Mouse (Mus musculus) layer of hippocampus, postnatal 36 days (tissue): ENCODE results near the gene Nkain4. TPM values are rescaled to one million over a fixed set of nuclear protein-coding genes. Genes with fewer than 3 reads are reported as not detected.
A peak's percentile ranks its signal among the peaks of the same experiment; 100 is the strongest.

Source experiments
- DNase-seq, 2 experiments: peaks; one replicate each; pipeline ENCODE4 v3.0.0; 2022
- total RNA-seq, 2 experiments: library from RNA; stranded (reverse); gene quantifications; 2 replicates each; pipeline ENCODE4 v1.2.3; 2021

The Nkain4 gene
- total RNA-seq: 10 to 100 TPM; 54.5 to 57.2 TPM

DNA sequence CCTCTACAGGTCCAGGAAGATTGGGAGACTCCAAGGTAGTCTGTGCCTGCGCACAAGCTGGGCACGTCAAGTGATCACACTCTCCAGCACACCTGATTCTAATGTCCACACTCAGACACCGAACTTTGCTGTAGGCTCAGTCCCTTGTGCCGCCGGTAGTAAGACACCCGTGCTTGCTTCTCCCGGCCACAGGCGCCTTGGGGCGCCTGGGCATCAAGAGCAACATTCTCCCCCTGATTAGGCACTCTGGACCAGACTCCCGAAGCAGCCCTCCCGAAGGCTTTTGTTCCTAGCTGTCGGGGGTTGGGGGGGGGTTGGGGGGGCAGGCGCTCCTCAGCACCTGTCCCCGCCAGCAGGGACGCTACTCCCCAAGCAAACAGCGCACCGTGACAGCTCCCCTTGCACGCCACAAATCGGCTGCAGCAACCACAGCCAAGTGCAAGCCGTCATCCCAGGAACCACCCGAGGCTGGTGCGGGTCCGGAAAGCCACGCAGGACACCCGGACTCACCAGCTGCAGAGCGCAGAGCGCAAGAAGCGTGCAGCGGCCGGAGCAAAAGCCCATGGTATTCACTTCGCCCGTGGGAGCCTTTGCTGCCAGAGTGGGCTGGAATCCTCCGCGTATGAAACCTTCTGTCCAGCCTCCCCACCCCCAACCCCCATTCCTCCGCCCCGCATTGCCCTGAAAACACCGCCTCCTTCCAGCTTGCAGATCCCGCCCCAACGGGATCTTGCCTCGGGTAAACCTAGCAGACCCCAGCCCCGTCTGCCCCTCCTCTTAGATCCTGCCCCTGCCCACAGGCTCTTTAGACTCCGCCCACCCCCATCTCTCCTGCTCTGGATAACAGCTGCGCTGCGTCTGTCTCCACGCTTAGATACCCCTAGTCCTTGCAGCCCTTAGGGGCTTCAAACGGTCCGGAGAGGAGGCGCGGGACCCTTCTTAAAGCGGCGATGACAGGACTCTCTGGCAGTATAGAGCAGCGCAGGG lies at the start of gene Nkain4:
TSS of gene Nkain4 (minus strand) at position 639 of the 987 bp plus-strand sequence.
- peak; percentile 47 to 55 for DNase-seq

DNA sequence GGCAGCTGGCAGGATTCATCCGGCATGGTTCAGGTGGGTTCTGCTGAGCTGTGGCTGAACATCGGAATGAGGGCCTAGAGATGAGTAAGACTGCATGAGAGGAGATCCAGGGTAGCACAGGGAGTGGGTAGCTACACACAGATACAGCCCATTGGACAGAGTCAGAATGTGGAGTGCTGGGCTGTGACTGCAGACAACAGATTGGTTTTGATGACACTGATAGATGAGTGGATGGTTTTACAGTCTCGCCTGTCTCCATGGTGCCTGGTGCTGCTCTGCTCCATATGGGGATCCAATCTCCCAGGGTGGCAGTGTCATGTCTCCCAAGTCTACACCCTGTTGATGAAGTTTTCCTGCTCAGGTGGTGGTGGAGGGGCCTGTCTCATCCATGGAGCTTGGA lies 42.4 kb upstream of the Nkain4 start:
- peak in 1 of 2 experiments; percentile 23 for DNase-seq

DNA sequence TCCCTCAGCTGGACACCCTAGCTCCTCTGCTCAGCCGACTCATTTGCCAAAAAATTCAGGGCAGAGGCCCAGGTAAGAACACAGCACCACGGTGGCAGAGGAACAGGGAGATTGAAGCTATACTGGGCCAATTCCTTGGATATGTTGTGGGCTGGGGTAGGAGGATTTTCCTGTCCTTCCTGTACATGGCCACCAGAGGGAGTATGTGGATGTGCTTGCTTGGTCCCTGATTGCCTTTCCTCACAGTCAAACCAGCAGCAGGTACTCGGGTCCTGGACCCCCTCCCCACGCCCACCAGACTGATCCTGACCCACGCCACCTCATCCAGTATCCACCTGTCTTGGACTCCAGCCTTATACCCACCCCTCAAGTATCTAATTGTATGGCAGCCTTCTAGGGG lies 41.9 kb upstream of the Nkain4 start:
- peak; percentile 37 to 62 for DNase-seq

DNA sequence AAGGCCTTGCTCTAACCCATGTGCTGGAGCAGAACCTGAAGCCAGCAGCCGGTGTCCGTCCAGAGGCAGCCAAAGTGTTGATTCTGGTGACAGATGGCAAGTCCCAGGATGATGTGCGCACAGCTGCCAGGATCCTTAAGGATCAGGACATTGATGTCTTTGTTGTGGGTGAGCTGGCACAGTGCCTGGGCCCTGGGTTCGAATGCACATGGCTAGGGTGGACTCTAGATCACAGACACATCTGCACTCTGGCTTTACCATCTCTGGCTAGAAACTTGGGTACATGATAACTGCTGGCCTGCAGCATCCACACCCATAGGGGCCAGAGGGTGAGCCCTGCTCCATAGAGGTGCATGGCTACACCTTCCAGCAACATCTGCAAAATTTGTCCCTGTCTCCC lies 41.0 kb upstream of the Nkain4 start:
- no peak for DNase-seq

DNA sequence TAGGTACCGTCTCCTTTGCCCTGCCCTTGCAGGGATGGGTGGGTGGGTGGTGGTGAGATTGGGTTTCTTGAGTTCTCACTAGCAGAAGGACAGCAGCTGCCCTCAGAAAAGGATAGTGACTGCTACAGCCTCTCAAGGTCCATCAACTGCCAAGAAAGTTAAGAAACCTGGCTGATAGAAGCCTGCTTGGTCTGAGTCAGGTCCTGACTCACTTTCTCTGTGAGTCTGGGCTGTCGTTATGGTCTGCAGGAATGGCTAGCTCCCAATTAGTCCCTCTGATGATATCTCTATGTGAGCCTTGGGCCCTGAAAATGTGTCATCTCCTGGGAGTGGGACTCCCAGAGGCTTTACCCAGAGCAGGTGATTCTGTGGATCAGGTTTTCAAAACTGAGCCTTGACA lies 39.9 kb upstream of the Nkain4 start:
- no peak for DNase-seq

DNA sequence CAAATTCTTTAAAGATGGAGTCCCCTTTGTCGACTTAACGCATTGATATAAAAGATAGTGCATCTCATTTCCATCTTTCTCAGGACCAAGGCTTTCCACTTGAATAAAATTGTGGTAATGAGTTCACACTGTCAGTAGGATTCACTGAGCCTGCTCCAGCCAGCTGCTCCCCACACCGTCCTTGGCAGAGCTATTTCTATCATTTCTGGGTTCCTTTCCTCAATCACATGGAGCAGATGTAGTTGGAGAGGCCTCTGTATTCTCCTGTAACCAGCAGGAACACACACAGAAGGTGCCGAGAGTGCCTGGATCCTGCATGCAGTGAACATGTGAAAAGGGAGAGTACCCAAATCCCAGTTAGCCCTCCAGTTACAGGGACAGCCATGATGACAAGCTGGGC lies 35.8 kb upstream of the Nkain4 start:
- no peak for DNase-seq

DNA sequence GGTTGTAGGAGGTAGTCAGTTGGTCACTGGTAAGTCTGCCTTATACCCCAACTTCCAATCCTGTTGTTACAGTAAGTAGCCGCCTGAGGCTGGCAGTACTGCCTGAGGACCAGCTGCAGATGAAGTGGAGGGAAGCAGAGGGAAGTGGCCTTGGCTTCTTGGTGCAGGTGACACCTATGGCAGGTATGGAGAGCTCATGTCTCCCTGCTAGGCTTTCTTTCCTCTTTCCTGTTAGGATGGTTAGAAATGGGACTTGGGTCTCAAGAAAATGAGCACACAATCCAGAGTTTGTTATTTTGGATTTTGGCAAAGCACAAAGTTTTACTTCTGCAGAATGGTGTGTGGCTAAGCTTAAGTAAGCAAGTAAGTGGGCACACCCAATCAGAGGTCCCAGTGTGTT lies 34.4 kb upstream of the Nkain4 start:
- no peak for DNase-seq

DNA sequence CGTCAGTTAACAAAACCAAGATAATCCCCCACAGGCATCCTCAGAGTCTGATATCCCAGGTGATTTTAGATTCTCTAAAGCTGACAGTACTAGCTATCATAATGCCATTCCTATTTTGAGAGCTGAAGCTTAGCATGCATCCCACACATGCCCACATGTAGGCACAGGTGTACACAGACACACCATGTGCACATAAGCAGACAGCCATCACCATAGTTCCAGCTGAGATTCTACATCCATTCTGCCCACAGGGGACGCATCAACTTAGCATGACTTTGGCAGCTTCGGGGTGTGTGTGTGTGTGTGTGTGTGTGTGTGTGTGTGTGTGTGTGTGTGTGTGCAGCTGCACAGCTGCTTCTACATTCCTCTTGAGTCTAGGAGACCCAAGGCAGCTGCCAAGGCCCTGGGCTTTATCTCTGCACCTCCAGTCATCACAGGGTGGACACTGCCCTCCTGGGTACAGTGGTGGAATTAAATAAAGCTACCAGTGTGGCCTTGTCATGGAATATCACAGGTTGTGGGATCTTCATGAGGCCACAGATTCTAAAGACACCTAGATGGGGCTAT lies 33.9 kb upstream of the Nkain4 start:
- no peak for DNase-seq

DNA sequence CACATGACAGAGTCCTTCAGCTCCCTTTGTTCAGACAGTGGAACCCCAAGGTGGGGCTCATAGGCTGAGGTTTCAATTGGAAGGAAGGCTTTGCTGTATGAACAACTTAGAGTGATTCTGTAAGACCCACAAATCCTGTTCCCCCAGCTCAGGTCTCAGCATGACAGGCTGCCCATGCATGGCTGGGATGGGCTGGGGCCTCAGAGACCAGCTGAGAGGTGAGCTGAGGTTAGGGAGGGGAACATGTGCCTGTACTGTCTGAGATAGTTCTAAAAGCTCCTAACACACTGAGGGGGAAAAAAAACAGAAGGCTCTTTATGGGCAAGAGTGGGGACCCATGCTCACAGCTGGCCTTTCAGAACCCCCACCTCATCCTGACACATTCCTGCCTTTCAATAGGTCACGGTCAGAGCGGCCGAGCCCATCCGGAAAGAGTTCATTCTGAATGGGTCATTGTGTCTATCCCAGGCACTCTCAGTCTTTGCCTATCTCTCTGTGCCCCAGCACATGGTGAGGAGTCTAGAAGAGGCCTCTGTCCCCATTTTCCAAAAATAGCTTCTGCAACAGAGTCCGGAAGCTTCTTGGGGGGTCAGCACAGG lies 33.0 kb upstream of the Nkain4 start:
- DNase-seq: no peak

DNA sequence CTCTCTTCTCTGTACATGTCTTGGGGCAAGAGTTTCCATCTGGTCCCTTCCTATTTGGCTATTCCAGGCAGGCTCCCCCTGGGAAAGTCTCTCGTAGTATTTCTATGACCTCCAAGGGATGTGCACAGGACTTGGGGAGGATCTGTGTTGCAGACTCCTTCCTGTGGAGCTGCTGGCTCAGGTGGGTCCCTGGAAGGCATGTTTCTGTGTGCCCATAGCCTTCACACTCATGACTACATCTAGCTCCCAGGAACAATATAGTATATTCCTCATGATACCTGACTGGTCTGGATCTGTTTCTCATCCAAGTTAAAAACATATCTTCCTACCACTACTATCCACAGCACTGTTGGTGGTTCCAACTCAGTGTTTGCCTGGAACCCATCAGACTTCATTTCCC lies 32.5 kb upstream of the Nkain4 start:
- DNase-seq: no peak

DNA sequence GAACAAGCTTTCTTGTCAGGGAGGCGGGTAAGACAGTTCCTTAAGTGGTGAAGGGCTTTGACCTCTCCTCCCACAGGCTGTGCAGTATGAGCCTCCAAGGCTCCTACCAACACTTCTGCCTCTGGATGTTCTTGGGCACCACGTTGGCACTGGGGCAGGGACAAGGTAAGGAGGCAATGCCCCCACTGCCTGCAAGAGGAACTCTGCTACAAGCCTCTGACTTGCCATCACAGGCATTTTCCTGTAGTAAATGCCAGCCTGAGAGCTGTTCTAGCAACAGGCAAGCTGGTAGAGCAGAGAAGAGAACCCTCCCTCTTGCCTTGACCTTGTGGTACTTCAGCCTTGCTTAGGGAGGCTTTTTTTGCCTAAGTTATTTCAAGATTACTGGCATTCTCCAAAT lies 31.9 kb upstream of the Nkain4 start, which contains the start of gene Col20a1:
TSS of gene Col20a1 (plus strand) at position 87 of the 400 bp plus-strand sequence.
- DNase-seq: no peak

DNA sequence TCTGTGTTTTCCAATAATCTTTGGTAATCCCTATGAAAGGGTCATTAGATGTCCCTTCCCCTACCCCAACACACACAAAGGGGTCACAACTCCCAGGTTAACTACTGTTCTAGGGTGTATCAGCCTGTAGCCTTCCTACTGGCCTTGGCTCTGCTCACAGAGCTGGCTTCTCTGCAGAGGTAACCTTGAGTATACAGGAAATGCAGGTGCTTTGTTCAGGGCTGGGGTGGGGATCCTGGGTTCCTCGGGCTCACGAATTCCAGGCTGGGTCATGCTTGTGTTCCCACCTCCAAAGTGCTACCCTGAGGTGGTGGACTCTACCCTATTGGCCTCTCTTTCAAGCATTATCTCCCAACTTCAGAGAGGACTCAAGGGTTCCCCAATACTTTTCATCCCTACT lies 31.1 kb upstream of the Nkain4 start:
- DNase-seq: no peak

DNA sequence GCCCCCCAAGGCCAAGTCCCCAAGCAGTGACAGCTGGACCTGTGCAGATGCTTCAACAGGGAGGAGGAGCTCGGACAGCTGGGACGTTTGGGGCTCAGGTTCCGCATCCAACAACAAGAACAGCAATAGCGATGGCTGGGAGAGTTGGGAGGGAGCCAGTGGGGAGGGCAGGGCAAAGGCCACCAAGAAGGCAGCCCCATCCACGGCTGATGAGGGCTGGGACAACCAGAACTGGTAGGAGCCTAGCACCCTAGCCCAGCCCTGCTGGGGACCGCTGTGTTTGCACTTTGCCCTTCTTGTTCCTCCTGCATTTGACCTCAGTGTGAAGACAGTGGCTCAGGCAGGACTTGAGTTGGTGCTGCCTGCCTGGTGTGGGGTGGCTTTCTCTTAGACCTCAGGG lies 26.6 kb upstream of the Nkain4 start:
- DNase-seq: no peak

DNA sequence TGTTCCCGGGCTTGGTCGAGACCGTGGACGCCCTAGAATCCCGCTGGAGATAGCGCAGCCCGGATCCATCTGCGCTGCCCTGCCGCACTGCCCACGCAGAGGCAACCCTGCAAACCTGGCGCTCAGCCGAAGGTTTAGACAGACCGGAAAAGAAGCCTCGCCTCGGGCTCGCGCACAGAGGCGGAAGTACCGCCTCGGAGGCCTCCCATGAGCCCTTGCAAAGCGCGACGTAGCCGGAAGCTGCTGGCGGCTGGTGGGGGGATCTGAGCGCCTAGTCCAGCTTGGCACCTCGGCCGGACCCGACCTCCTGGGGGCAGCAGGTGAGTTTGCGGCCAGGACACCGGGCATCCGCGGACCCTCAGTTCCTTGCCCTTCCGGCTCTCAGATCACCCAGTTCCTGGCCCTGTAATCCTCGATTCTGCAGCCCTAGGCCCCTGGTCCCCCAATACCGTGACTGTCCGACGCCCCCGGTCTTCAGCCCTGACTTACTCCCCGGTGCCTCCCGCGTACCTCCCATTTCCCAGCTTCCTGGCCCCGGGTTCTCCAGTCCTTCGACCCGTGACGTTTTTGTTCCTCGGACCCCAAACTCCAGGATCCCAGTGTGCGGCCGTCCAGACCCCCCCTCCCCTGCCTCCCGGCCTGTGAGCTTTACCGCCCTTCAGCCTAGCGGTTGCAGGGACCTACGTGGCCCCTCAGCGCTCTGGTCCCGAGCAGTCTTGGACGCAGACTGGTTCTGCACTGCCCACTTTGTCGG lies 12.7 kb upstream of the Nkain4 start, which contains the start of gene Arfgap1:
TSS of gene Arfgap1 (plus strand) at position 216 of the 754 bp plus-strand sequence.
- peak; percentile 93 to 94 for DNase-seq

DNA sequence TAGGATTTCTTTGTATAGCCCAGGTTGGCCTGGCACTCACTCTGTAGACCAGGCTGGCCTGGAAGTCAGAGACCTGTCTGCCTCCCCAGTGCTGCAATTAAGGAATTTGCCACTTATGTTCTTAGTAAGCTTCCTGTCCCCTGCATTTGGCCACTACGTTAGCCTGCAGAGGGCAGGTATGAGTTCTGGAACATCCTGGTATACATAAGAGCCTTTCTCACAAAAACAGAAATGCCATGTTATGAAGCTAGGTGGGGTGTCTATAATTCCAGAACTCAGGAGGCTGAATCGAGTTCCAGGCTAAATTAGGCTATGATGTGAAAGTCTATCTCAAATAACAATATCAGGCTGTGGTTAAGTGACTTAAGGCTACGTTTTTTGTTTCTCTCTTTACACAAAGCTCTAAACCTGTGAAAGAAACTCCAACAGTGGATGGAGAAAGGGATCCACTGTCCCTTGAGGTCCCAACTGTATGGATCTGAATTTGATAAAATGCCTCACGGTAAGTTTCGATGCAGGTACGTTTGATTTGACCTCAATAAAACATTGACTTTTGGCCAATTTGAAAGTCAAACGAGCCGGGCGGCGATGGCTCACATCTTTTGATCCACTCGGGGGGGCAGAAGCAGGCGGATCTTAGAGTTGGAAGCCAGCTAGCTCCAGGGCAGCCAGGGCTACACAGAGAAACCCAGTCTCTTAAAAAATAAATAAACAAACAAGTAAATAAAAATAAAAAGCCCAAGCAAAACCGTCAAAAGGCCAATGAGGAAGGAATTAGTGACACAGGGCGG lies 11.8 kb upstream of the Nkain4 start:
- no peak for DNase-seq

DNA sequence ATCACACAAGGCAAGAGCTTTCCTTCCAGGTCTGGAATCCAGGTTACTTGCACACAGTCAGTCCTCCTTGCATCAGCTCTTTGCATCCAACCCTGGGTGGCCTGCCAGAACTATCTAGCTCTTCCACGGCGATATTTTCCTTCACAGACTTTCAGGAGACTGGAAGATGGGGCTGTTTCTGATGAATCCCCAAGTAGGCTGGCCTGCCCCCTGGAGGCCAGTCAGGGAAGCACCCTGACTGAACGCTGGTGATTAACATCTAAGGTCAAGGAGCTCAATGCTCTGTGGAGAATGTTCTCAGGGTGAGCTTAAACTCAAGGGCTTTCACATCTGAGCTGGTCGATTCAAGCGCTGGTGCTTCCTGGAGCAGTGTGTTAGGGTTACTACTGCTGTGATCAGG lies 9.5 kb upstream of the Nkain4 start:
- peak; percentile 65 to 71 for DNase-seq

DNA sequence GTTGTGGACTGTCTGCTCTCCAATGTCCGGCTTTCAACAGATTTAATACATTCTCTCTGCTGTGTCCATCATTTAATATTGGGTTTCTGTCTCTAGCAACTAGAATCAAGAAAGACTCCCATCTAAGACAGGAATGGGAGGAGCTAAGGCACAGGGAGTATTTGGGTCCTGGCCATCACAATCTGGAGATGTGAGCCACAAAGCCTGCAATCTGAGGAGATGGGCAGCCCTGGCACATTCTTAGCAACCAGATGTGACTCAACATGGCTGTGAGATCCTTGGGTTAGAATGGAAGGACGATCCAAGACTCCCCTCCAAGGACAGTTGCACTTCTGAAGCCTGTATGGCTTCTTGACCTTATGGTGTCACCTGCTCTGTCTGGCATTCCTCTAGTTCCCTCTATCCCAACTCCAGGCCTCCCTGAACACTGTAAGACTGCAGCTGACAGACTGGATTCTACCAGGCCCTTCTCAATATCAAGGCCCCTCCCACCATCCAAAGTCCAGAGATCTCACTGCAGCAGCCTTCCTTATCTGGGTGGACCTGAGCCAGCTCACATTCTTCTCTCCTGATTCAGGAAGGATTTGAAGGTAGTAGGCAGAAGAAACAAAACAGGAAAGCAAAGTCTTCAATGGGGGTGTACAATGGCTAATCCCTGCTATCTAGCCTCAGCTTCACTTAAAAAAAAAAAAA lies 8.3 kb upstream of the Nkain4 start:
- DNase-seq: no peak

DNA sequence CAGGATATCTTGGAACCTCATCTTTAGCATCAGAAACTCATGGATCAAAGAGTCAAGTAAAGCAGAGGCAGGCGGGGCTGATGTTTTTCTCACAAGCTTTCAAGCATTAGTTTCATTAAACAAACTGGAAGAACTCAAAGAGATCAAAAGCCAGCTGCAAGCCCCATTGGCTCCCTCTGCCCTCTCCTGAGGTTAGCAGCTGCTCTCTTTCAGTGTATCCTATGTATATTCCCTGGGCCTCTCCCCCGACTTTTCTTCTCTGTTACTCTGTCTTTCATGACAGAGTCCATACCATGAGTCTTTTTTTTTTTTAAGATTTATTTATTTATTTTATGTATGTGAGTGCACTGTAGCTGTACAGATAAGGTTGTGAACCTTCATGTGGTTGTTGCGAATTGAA lies 5.7 kb upstream of the Nkain4 start:
- DNase-seq: no peak

DNA sequence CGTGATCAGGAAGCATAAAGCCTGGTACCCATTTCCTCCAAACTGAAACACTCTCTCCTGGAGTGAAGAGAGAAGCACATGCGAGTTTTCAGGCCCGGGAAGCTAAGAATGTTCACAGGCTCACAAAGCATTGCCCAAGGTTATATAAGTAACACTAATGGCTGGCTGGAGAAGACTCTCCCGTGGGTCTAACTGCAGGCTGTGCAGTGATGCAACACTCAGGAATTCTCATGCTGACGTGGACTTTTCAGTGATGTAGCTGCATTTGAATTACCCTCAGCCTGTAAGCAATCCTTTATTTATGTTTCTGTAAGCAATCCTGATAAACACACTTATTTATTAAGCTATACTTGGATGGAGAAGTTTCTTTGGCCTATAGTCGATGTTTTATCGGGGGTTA lies 5.1 kb upstream of the Nkain4 start:
- DNase-seq: no peak

DNA sequence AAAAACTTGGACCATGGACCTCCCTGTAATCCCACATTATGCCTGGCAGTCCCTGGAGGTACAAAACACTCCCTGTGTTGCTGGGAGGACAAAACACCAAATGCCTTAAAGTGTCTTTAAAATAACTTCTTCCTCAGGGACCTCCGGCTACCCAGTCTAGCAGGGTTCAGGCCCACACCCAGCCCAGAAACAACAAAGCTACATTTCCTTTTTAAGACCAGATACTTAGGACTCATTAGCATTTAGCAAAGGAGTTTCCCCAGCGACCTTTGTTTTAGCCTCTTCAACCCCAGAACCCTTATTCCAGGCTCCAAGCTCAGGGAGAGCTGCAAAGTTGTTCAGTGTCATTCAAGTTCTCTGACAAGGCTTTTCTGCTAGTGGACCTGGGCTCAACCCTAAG lies 861 bp downstream of the Nkain4 start:
- DNase-seq: no peak

DNA sequence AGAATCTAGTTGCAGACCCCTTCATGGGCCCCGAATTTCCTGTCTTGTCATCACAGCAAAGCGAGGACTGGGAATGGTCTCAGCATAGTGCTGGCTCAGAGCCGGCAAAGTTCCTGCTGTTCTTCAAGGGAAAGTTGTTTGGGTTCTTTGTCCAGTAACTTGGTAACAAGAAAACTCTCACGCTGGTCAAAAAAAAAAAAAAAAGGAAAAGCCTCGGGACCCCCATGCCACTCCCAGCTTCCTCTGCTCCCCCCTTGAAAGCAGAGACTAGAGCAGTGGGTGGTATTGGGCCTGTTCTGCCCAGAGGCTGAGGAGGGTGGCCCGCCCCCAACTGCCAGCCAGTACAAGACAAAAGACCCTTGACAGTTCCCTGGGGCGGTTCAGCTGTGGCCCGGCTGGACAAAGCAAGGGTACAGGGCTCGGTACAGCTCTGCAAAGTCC lies 1.7 kb downstream of the Nkain4 start:
- DNase-seq: peak in 1 of 2 experiments; percentile 44
